Mouse (Mus musculus) megakaryocyte progenitor cell, adult 5-6 weeks (primary cell): Measurements from ENCODE around the gene S100a1. TPM values are rescaled to one million over a fixed set of nuclear protein-coding genes. Genes with fewer than 3 reads are reported as not detected.

ENCODE experiments used
- ATAC-seq: replicated peaks from 2 replicates; pipeline ENCODE4 v1.8.0; 2016; ENCODE audit warnings: mild to moderate bottlenecking, moderate TSS enrichment, inconsistent platforms; ENCODE audit not compliant: poor library complexity
- total RNA-seq, 2 experiments: library from RNA; stranded (forward) in 1 of 2; stranded (reverse) in 1 of 2; fragments of 157-497, 149-512 nt in 1 of 2; fragments of 200-1000 nt in 1 of 2; gene quantifications; 2 replicates each; pipeline versions ENCODE4 v1.2.3 to v1.2.4; 2015 to 2017

The S100a1 gene
- total RNA-seq, 2 experiments from 2014 or later: 123 to 131 TPM

DNA sequence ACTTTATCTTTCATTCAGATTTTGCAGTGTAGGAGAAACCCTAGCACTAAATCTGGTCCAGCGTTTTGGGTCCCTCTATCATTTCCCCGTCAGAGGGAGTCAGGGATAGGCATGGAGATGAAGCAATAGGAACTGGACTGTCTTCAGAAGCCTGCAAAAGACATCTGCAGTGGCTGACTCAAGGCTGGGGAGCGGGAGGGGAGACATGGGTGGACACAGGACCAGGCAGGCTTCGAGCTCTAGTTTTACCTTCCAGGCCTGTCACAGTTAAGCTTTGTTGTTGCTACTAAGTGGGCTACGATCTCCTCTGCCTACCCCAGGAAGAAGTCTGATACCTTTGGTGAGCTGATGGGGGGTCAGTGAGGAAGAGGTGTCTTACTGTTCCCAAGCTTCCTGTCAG lies 1.9 kb downstream of the S100a1 start:
- ATAC-seq: no peak

DNA sequence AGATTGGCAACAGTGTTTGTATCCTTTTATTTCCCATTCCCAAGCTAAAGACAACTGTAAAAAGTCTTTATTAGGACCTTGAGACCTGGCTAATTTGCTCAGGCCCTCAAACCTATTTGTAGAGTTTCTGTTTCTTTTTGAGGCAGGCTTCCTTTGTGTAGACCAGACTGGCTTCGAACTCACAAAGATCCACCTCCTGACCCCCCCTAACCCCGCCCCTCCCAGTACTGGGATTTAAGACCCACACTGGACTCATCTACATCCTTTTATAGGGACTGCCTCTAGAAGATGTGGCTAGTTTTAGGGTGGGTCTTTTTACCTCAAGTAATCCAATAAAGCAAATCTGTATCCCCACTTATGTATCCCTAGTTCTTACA lies 4.5 kb downstream of the S100a1 start:
- no peak for ATAC-seq

DNA sequence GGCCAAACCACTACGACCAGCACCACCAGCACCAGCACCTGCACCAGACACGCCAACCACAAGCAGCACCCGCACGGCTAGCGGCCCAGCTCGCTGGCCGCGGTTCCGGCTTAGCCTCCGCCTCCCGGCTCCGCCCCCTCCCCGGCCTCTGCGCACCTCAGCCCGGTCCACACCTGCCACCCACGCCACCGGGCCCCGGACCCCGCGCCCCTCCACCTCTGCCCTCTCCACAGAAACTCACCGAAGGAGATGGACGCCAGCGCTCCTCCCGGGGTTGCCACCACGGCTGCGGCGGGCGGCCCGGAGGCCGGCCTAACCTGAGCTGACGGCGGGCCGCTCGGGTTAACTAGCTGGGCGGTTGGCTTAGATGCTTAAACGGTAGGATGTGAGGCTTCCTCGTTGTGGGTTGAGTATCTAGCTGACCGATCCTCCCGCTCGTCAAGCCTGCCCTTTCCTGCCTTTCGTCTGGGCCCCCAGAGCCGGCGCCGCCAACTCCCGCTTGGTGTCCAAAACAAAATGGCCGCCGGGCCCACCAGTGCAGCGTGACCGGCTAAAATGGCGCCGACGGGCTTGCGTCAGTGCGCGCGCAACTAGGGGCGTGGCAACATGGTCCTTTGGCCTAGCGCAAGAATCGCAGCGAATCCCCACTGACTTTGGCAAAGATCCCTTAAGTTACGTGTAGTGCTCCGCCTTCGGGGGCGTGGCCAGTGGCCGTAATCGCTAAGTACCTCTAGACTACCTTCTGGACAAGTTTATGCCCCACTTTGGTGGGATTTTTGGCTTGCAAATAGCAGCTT lies 5.0 kb downstream of the S100a1 start, which contains the start of gene Chtop:
TSS of gene Chtop (minus strand) at position 549 of the 797 bp plus-strand sequence.
- ATAC-seq: peak; percentile 80

DNA sequence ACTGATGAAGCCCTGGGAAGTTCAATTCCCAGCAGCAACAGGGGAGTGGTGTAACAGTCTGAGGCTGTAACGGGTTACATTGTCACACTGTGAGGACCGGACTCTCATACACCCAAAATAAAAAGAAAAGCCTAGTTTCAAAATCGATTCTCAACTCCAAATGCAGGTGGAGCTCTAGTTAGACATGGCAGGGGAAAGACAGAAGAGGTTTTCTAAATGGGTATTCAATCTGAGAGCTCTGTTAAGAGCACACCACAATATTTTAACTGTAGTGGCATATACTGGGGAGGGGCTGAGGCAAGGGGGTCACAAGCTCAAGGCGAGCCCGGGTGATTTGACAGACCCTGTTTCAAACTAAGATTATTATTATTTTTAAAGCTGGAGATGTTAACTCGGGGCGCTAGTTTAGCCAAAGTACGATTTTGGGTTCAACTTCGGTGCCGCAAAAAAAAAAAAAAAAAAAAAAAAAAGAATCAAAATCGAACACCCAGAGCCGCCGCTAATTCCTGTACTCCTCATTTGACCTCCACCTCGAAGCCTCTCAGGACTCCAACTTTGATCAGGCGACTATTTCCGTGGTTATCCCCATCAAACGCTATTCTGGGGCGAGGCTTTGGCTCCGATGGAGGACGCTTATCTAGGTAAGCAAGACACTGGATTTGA lies 5.8 kb downstream of the S100a1 start:
- no peak for ATAC-seq

DNA sequence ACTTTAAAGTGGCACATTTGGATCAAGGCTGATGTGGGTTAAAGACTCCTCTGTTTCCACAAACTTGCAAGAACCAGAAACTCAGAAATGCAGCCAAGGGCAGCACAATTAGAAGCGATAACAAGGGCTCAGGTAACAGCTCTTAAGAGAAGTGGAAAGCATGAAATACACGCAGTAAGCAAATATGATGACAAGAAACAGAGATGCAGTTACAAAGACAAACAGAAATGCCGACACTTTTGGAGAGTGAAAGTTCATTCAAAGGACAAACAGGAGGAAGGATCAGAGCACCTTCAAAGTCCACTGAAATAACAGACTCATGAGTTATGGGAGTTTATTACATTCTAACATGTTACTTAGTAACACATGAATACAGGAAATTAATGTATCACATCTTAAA lies 7.8 kb downstream of the S100a1 start:
- ATAC-seq: no peak

DNA sequence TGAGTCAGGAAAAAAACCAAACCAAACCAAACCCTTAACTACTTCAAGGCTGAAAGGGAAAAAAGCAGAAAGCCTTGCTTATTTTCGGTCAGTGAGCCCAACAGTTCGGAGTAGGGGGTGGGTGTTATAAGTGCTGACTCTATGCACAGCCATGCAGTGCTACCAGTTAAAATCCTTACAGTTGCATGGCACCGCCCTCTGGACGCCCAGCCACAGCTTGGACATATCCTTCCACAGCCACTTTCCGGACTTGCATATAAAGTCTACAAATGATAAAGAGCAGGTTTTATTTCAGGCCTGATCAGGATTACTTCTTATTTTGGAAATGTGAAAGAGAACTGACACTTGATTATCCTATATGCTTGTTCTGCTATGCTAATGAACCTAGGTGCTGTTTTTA lies 9.0 kb downstream of the S100a1 start:
- ATAC-seq: no peak

DNA sequence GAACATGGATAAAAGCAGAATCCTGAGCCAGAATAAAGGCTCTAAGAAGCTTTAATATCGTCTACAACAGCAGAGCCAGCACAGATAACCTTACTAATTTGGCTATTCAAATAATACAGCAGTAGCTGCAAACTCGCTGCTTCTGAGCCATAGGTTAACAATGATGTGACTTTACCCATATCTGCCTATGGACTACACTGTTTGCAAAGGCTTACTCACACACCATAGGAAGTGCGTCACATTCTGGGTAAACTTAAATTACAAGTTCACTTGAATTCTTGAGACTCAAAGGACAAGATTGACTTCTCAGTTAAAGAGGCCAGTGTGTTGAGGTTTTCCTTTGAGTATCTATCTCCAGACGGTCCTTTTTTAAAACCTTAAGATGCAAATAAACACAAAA lies 10.7 kb downstream of the S100a1 start:
- ATAC-seq: no peak

DNA sequence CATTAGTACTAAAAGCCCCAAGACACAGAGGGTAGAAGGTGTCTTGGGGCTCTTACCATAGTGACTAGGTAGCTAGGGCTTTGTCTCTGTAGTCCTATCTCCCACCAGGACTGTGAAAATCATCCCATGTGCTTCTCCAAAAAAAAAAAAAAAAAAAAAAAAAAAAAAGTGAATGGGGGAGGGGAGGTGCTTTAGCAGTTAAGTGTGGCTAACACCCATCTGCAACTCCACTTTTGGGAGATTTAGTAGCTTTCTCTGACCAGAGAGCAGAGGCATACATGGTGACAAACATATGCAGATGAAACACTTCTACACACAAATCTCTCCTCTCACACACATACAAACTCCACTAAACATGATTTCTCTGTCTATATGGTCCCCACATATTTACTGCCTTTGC lies 16.6 kb downstream of the S100a1 start:
- ATAC-seq: no peak

DNA sequence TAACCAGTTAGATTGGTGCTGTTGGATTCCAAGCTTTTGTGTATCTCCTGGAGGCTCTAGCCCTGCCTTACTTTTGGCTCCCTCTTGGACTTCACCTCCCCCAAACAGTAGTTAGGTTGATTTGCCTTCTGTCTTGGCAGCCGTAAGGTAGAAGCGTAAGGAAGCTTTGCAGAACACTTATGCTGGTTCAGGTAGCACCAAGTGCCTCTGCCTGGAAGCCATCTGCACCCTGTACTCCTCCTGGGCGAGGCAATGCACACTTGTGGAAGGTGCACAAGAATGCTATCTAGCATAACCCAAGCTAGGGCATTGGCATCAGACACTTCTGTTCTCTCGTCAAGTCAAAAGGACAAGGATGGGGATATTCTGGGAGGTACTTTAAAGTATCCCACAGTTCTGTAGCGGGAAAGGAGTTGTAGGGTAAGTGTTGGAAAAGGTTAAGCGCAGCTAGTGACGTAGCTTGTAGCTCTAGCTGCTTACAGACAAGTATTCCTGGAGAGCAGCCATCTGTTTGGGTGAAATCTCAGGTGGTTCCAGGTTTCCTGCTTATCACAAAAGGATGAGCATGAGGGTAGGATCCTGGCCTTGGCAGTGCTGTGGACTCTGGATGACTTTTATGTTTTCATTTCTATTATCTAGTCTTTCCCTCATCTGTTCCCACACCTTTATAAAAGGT lies 18.2 kb downstream of the S100a1 start:
- no peak for ATAC-seq

DNA sequence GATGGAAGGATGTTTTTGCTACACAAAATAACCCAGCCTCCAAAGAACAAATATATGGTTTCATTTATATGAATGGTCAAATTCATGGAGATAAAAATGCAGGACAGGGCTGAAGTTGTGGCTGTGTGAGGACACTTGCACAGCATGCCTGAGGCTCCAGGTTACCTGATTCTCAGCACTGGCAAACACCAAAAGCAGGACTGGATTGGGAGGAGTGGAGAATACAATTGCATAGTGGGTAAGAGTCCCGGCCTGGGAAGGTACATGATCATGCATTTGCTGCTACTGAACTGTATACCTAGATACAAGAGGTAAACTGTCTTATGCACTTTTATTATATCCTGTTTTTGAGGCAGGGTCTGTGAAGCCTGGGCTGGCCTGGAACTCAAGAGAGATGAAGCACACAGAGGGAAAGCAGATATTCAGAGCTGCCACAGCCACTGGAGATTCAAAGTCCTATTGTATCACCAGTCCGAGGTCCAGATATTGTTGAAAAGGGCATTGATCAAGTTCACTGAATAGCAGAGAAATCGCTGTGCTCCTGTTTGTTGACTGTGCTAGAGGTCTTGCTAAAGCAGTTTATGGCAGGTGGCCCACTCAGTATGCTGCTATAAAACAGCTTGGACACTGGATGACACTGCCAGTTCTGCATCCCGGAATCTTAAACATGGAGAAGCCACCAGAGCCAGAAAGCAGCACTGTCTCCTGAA lies 20.2 kb downstream of the S100a1 start:
- no peak for ATAC-seq

DNA sequence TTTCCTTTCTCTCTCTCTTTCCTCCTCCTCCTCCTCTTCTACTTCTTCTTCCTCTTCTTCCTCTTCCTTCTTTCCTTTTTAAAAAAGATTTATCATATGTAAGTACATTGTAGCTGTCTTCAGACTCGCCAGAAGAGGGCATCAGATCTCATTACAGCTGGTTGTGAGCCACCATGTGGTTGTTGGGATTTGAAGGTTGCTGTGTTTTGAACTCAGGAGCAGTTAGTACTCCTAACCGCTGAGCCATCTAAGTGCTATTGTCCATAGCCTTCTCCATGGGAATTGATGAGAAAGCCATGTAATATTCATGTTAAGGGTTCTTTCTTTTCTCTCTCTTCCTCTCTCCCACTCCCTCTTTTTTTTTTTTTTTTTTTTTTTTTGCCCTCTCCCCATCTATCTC lies 22.8 kb downstream of the S100a1 start:
- peak; percentile 21; the same call in 1 of the 2 replicates for ATAC-seq

DNA sequence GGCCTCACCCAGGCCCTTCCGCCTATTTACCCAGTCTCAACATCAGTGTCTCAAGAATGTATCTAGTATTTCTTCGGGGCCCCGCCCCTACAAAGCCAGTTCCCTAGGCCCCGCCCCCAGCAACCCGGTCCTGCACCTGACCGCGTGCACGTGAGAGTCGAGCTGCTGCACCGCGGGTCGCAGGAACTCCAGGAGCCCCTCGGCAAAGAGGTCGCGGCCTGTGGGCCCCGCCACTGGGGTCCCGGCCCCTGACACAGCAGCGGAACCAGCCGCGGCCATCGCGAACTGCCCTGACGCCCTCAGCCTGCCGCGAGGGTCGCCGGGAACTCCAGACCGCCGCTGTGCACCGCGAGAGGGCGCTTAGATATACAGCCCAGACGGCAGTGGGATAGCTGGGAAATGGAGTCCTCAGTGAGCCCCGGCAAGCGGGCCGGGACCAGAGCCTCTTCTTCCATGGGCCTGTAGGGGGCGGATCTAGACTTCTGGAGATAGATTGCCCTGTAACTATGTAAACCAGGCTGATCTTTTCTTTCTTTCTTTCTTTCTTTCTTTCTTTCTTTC lies 23.4 kb downstream of the S100a1 start, which contains the start of gene Snapin:
TSS of gene Snapin (minus strand) at position 338 of the 561 bp plus-strand sequence.
- ATAC-seq: peak; percentile 98

DNA sequence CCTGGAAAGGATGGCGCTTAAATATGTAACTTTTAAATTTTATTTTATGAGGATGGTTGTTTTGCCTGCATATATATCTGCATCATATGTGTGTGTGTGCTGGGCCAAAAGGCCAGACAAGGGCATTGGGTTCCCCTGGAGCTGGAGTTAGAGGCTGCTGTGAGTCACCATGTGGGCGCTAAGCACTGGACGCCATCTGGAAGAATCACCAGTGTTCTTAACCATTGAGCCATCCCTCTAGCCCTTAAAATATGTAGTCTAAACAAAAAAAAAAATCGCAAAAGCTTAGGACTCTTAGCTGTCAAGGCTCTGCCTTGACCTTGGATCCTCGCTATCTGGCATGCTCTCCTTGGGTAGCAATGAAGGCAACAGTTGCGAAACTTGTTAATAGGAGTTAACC lies 25.6 kb downstream of the S100a1 start:
- ATAC-seq: no peak

DNA sequence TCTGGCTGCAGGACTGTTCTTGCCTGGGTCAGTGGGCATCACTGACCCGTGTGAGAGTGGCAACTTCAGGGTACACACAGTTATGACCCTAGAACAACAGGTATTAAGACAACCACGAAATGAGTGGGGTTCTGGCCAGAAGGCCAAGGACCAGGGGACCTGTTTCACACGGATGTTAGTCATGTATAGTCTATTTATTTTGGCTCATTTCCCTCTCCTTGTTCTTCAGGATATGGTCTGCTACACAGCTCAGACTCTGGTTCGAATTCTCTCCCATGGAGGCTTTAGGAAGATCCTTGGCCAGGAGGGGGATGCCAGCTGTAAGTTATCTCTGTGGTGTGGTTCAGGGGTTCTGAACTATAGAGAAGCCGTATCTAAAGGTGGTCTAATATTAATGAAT lies 27.2 kb downstream of the S100a1 start:
- no peak for ATAC-seq

DNA sequence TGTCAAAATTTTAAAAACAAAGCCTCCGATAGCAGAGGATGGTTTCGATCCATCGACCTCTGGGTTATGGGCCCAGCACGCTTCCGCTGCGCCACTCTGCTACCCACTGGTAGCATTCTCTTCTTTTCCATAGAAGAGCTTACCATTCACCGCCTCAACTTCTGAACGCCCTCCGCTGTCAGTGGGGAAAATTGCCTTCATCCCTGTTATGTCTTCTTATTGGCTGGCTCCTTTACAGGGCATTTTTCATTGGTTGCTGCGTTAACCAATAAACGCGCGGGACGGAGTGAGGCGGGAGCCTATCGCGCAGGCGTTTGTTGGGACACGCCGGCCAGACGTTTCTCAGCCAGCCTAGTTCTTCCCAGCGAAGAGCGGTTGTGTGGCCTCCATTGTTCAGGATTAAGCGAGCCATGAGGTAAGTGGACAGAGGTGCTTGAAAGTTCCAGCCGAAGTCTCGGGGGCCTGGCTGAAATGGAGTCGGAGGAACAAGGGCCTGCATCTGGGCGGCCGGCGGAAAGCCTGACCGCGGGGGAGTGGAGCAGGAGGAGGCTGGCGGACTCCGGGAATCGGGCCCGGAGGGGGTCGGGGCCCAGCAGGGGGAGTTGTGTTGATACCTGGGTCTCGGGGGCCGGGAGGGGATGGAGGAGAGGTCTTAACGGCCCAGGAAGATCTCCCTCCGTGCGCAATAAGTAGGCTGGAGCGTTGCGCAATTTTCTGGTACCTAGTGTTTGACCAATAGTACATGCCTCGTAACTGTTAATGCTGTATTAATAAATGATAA lies 38.2 kb downstream of the S100a1 start, which contains the start of gene Ilf2:
TSS of gene Ilf2 (plus strand) at position 296 of the 781 bp plus-strand sequence.
- ATAC-seq: peak; percentile 97

DNA sequence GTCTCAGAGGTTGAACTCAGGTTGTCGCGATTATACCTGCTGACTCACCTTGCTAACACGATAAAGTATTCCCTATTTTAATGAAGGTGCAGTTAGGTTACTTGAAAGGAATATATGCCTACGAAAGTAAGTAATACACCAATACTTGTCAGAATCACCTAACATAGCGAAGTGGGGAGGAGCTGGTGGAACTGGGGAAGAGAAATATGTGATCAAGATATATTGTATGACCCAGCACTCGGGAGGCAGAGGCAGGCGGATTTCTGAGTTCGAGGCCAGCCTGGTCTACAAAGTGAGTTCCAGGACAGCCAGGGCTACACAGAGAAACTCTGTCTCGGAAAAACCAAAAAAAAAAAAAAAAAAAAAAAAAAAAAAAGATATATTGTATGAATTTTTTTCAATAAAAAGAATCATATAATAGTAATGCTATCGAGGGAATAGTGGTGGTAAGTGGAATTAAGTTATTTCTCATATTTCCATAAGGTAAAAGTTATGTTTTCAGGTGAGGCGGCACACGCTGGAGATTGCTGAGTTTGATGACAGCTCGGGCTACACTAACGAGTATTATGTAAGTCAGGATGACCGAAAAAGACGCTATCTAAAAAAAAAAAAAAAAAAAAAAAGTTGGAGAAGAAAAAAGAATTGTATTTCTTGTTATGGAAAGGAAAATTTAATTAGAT lies 38.9 kb downstream of the S100a1 start:
- ATAC-seq: peak; percentile 9; the same call in 1 of the 2 replicates

DNA sequence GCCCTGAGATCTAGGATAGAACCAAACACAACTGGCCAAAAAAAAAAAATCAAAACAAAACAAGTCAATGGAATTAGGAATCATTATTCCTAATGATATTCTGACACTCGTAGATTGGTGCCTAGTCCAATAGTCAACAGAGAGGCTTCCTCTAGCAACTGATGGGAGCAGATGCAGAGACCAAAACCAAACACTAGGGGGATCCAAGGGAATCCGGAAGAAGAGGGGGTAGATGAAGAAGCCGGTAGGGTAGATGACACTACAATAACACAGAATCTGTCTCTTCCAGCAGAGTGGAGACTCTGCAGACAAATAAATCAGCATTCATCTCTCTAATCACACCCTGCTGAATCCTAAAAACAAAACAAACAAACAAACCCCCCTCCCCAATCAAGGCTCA lies 42.0 kb downstream of the S100a1 start:
- peak; percentile 63 for ATAC-seq

DNA sequence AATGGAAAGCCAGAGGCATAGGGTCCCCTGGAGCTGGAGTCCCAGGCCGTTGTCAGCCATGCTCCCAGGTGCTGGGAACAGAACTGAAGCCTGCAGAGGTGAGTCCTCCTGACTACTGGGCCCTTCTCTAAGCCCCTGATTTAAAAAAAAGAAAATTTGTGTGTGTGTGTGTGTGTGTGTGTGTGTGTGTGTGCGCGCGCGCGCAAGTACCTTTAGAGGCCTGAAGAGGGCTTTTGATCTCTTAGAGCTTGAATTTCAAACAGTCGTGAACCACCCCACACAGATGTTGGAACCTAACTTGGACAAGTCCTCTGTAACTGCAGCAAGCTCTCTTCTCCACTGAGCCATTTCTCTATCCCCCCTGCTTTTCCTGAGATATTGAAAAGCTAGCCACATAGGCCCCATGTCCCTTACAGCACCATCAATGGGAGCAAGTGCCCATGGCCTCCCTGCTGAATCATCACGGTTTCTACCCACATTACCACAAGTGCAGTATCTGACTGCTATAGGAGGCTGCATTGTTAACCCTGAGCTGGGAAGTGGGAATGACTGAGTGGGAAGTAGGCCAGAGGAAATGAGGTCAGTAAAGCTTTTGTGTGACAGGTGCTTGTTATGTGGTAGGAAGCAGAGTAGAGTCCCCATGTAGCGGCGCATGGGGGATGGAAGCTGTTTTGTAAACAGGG lies 46.4 kb downstream of the S100a1 start:
- no peak for ATAC-seq

DNA sequence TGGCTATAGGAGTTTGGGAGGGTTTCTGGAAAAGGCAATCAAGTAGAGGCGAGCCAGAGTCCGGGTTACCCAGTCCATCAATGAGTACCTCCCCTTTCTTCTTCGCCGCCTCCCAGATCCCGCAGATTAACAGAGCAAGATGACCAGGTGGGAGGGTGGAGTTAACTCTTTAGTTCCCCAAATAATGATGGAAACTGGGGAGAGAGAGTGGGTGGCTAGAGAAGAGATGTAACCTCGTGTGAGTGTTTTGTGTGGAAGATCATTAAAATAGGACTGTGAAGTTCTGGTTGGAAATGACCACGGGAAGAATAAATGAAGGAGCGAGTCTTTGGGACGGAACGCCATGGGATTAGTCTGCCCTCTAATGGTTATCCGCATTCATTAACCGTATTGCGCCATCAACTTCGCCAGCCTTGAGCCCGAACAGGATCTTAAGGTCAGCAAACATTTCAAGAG lies 47.9 kb downstream of the S100a1 start:
- ATAC-seq: peak; percentile 57
